Mouse (Mus musculus) large intestine, adult 2 months (tissue): ENCODE measurements around the gene Ap4b1. TPM values are rescaled to one million over a fixed set of nuclear protein-coding genes. Genes with fewer than 3 reads are reported as not detected.
"Not testable (repeated sequence)": the region's sequence is repeated elsewhere in the genome, so short reads cannot be mapped to it uniquely, and the experiment has no call there.

Experiments used
- DNase-seq: peaks from one replicate; pipeline ENCODE4 v3.0.0-alpha.2; 2012; ENCODE audit warnings: low read depth, low spot score
- WGBS: fragments of 180-500 bp; shearing (Covaris S2); methylation state at CpG from one replicate; pipeline ENCODE4 v1.1.7; 2018; 5-methylcytosine and 5-hydroxymethylcytosine counted together
- polyA plus RNA-seq: library from polyadenylated mRNA; depleted of rRNA; stranded (reverse); fragments of >200 nt; gene quantifications from 2 replicates; pipeline ENCODE4 v1.2.3, GENCODE M21; 2012; rRNA removed

Gene Ap4b1
- polyA plus RNA-seq, result 14.3 and 15.0 TPM in 2 replicates

GRCm38 (mm10) chr3:103808891-103809798 is at the start of gene Ap4b1, which contains the start of the genes Dclre1b and Gm43064:
Gene Ap4b1 (plus strand): TSS chr3:103809520.
Gene Dclre1b (minus strand): TSS chr3:103809444.
Gene Gm43064 (plus strand): TSS chr3:103809573.
- peak; percentile 76 for DNase-seq
- under 1% methylated on average over 62 of the region's 70 CpGs for WGBS

- 70% methylated on average over 3 of the region's 3 CpGs for WGBS
Measured at GRCm38 (mm10) chr3:103766789-103767188, 42.5 kb upstream of the Ap4b1 start.

GRCm38 (mm10) chr3:103771531-103772130 is 37.7 kb upstream of the Ap4b1 start:
- no peak for DNase-seq
- WGBS, result 37% methylated on average over 9 of the region's 9 CpGs

More at GRCm38 (mm10) chr3:103766789-103767188, 42.5 kb upstream of the Ap4b1 start:
- no peak for DNase-seq

- WGBS, result 45% methylated on average over 4 of the region's 4 CpGs
- DNase-seq, result no peak
Measured at GRCm38 (mm10) chr3:103772846-103773245, 36.5 kb upstream of the Ap4b1 start.

- WGBS, result 69% methylated on average over 3 of the region's 3 CpGs
- no peak for DNase-seq
Measured at GRCm38 (mm10) chr3:103773508-103773907, 35.8 kb upstream of the Ap4b1 start.

GRCm38 (mm10) chr3:103774009-103774408 is 35.3 kb upstream of the Ap4b1 start:
- WGBS, result 81% methylated on average over 15 of the region's 15 CpGs
- DNase-seq, result no peak

GRCm38 (mm10) chr3:103777940-103778339 is 31.4 kb upstream of the Ap4b1 start:
- no peak for DNase-seq
- 86% methylated on average over 11 of the region's 11 CpGs for WGBS

GRCm38 (mm10) chr3:103778660-103779059 is 30.7 kb upstream of the Ap4b1 start:
- DNase-seq, result no peak
- WGBS, result 80% methylated on average over 6 of the region's 6 CpGs

- WGBS, result 74% methylated on average over 7 of the region's 7 CpGs
Measured at GRCm38 (mm10) chr3:103779183-103779582, 30.1 kb upstream of the Ap4b1 start.

GRCm38 (mm10) chr3:103780271-103780670 is 29.0 kb upstream of the Ap4b1 start:
- DNase-seq, result no peak
- WGBS, result 83% methylated on average over 3 of the region's 3 CpGs

More at GRCm38 (mm10) chr3:103779183-103779582, 30.1 kb upstream of the Ap4b1 start:
- DNase-seq, result no peak

- no peak for DNase-seq
- 63% methylated on average over 5 of the region's 5 CpGs for WGBS
Measured at GRCm38 (mm10) chr3:103780777-103781176, 28.5 kb upstream of the Ap4b1 start.

- no peak for DNase-seq
- 58% methylated on average over 4 of the region's 4 CpGs for WGBS
Measured at GRCm38 (mm10) chr3:103782844-103783609, 26.3 kb upstream of the Ap4b1 start.

- 23% methylated on average over 7 of the region's 7 CpGs for WGBS
- no peak for DNase-seq
Measured at GRCm38 (mm10) chr3:103787225-103787624, 22.1 kb upstream of the Ap4b1 start.

GRCm38 (mm10) chr3:103789096-103789495 is 20.2 kb upstream of the Ap4b1 start:
- DNase-seq, result no peak
- 34% methylated on average over 7 of the region's 7 CpGs for WGBS

- DNase-seq, result no peak
- WGBS, result under 1% methylated on average over 14 of the region's 14 CpGs
Measured at GRCm38 (mm10) chr3:103789891-103790345, 19.4 kb upstream of the Ap4b1 start.

- WGBS, result under 1% methylated on average over 44 of the region's 61 CpGs
- no peak for DNase-seq
Measured at GRCm38 (mm10) chr3:103790346-103791145, 18.8 kb upstream of the Ap4b1 start.

GRCm38 (mm10) chr3:103791230-103792110 is 17.9 kb upstream of the Ap4b1 start, which contains the start of gene Hipk1:
Gene Hipk1 (minus strand): TSS chr3:103791563.
- WGBS, result 10% methylated on average over 49 of the region's 49 CpGs

GRCm38 (mm10) chr3:103792111-103792406 is 17.3 kb upstream of the Ap4b1 start:
- 84% methylated on average over 5 of the region's 5 CpGs for WGBS
- DNase-seq, result not testable (repeated sequence)

More at GRCm38 (mm10) chr3:103791230-103792110, 17.9 kb upstream of the Ap4b1 start, which contains the start of gene Hipk1:
- no peak for DNase-seq
